Mouse (Mus musculus): ENCODE measurements at regions not wholly inside any gene's neighbourhood (a gene's known extent, or its start where the extent isn't known, plus 50 kb on each side); places are given as distances from the start of the nearest gene placed in this dataset.

DNA sequence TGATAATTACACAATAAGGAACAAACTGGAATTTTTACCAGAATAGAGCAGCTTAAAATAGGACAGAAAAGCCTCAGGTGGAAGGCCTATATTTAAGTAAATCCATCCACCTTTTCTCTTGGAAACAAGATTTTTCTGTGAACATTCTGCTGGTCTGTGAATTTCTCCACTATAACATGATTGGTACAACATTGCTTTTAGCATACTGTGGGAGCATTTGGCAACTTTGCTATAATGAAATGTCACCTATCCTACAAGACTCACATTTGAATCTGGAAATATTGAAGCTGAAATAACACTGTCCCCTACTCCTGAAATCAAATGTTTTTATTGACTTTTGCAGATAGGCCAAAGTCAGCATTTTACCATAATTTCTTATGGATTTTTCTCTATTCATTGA, 607.0 kb upstream of the Steap1 start:
- DNase-seq (ENCODE audit: low spot score in 2 of 2), result no peak

DNA sequence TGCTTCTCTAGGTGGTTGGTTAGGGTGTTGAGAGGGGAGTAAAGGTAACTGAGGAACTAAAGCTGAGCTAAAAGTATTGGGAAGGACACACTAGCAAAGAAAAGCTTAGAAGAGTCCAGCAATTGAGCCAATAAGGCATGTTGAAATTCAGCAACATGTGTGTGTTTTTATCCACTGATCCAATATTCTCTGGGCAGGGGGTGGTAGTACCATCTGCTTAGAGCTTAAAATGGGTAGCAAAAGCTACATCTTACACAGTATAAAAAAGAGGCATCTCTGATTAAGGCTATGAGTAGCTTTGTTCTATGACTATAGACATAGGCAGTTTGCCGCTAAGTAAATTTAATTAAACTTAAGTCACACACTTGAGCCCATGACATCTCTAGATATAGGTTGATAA, 598.2 kb upstream of the Steap1 start:
- peak overlapping the region; percentile 46; the same call in 1 of the 2 replicates for H3K27ac ChIP-seq
- no peak overlapping the region for H3K4me3 ChIP-seq
- TF ChIP-seq CTCF (conservative IDR thresholded peaks at IDR 0.05), result no peak
- DNase-seq (ENCODE audit: low spot score in 2 of 2), result peak; percentile 36 to 54

More for the DNA sequence above, 607.0 kb upstream of the Steap1 start:
- no peak for TF ChIP-seq CTCF (conservative IDR thresholded peaks at IDR 0.05)
- Histone ChIP-seq H3K4me3 (no peak overlapping the region), H3K27ac (peak overlapping the region; percentile 51; the same call in 1 of the 2 replicates)

DNA sequence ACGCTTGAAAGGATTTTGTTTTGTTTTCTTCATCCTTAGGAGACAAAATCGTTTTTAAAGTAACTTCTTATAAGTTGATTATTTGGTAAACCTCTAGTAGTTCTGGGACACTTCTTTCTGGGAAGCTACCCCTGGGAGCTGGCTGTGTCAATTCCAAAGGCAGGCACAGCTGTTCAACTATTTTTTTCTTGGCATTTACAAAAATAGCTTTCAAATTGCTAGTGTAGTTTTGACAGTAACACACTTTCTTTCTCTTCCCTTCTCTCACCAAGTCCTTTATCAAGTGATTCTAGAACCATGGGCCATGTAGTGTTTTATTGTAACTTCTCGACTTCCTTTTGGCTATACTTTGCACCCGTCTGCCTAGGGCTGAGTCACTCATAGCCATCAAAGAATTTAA, 595.6 kb upstream of the Steap1 start:
- peak in 1 of 2 experiments; percentile 4 for DNase-seq (ENCODE audit: low spot score in 2 of 2)
- Histone ChIP-seq H3K27ac (no peak overlapping the region), H3K4me3 (no peak overlapping the region)
- TF ChIP-seq CTCF (conservative IDR thresholded peaks at IDR 0.05), result no peak

DNA sequence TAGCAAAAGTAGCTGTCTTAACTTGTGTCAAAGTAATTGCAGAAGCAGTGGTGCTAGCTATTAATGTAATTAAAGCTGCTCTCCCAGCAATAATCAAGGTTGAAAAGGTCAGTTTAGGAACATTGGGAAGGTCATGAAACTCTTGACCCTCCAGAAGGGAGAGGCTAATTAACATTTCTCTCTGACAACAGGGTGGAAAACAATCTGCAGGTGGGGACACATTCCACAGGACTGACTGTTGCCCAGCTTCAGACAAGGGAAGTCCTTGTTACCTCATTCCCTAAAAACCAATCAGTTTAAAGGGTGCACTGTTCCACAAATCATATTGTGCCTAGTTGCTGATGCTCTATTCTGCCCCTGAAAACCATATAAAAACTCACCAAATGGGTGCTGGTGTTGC, 580.5 kb upstream of the Steap1 start:
- Histone ChIP-seq H3K27ac (no peak overlapping the region), H3K4me3 (no peak overlapping the region)
- no peak for DNase-seq (ENCODE audit: low spot score in 2 of 2)
- no peak for TF ChIP-seq CTCF (conservative IDR thresholded peaks at IDR 0.05)

DNA sequence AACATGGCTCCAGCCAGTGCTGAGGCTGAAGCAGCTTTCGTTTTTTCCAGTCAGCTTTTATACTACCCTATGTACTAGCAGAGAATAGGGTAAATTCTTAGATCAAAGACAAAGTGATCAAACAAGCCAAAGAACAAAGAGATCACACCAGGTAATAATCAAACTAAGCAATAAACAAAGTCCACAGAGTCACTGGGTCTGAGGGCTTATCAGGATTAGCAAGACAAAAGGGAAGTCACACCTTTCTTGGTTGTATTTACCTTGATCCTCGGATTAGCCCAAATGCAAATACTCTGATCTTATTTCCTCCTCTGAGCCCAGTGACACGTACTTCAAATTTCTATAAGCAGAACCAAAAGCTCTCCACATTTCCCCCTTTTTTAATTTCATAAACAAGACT, 579.4 kb upstream of the Steap1 start:
- no peak for DNase-seq (ENCODE audit: low spot score in 2 of 2)
- Histone ChIP-seq H3K27ac (no peak overlapping the region), H3K4me3 (no peak overlapping the region)
- TF ChIP-seq CTCF (conservative IDR thresholded peaks at IDR 0.05), result no peak

DNA sequence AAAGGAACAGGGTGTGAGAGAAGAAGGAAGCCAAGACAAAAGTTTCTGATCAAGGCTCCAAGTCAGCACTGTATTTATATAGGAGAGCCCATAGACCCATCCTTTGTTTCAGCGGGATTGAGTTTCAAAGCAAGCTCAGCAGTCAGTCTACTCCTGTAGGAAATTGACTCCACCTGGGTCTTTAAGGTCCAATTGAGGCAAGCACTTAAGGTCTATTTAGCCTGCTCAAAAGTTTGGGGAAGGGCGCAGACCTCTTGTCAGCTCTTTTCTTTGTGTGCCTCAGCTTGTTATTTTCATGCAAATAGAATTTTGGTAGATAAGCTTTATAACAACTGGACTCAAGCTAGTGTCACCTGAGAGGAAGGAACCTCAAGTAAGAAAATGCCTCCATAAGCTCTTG, 549.4 kb upstream of the Steap1 start:
- H3K4me3 ChIP-seq, result no peak overlapping the region
- H3K27ac ChIP-seq, result no peak overlapping the region
- DNase-seq (ENCODE audit: low spot score in 2 of 2), result no peak
- TF ChIP-seq CTCF (conservative IDR thresholded peaks at IDR 0.05), result no peak

DNA sequence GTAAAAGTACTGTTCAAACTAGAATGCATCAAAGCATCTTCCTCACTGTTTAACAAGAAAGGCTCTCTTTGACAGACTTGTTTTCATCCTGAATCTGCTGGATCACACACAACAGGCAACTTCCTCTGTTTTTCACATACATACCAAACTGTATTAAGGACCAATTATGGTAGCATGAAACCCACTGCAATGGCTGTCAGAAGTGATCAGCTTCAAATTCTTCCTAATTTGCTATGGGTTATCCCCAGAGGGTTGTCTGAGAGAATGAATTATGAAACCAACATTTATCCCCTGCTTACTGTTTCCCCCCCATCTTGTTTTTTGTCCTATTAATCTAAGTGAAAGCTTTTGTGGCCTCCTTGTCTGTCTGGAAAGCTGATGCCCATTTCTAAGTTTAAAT, 545.2 kb upstream of the Steap1 start:
- no peak for DNase-seq (ENCODE audit: low spot score in 2 of 2)
- TF ChIP-seq CTCF (conservative IDR thresholded peaks at IDR 0.05), result no peak
- H3K4me3 ChIP-seq, result no peak overlapping the region
- no peak overlapping the region for H3K27ac ChIP-seq

DNA sequence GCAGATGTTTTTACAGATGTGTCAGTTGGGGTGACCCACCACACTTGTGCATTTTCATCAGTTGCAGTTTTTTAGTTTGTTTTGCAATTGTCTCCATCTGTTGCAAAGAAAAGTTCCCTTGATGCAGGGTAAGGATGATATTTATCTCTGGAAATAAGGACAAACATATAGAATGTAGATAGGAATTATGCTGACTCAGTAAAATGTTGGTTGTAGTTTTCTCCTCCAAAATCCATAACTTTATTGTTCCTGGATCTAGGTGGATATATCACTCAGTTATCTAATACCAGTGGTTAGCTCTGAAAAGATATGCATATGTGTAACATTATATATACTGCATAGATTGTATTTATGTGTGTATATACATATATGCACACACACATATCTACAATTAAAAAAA, 502.1 kb upstream of the Steap1 start:
- no peak for DNase-seq (ENCODE audit: low spot score in 2 of 2)
- H3K4me3 ChIP-seq, result no peak overlapping the region
- TF ChIP-seq CTCF (conservative IDR thresholded peaks at IDR 0.05), result no peak
- no peak overlapping the region for H3K27ac ChIP-seq
